Mouse (Mus musculus) gastrocnemius, postnatal 14 days (tissue): ENCODE results near the gene Rbm14. TPM values are rescaled to one million over a fixed set of nuclear protein-coding genes. Genes with fewer than 3 reads are reported as not detected.
A peak's percentile ranks its signal among the peaks of the same experiment; 100 is the strongest.
"Not testable (repeated sequence)": the region's sequence is repeated elsewhere in the genome, so short reads cannot be mapped to it uniquely, and the experiment has no call there.

Experiments used
- DNase-seq: peaks from one replicate; pipeline ENCODE4 v3.0.0; 2021; ENCODE audit warnings: mixed read lengths
- intact Hi-C: fragments of 180-260 bp; cut with DNase I; formaldehyde crosslinking; loops from one replicate; pipeline ENCODE4 v1.15.1; 2025; ENCODE audit warnings: low total_unique reads
- total RNA-seq, 2 experiments: library from RNA; stranded (reverse); gene quantifications; 2 replicates each; pipeline ENCODE4 v1.2.3; 2021

Rbm14 gene
- total RNA-seq, 2 experiments from 2014 or later: 13.6 to 13.9 TPM

GRCm38 (mm10) chr19:4760544-4760943, 50.9 kb downstream of the Rbm14 start:
- DNase-seq, intact Hi-C loops: not testable (repeated sequence)

- DNase-seq: no peak
- intact Hi-C loops: loop anchor here (10.0 kb wide), 1 partner anchor 228 kb away; no protein-coding TSS in a partner anchor
These were observed 54.5 kb downstream of the Rbm14 start for GRCm38 (mm10) chr19:4756921-4757320.

- peak; percentile 96 for DNase-seq
- intact Hi-C loops: loop anchor here (10.0 kb wide), 1 partner anchor 228 kb away; no protein-coding TSS in a partner anchor
These were observed 55.1 kb downstream of the Rbm14 start, which contains the start of gene Rbm4b for GRCm38 (mm10) chr19:4756193-4756911. TSS of gene Rbm4b (plus strand) at chr19:4756497.

GRCm38 (mm10) chr19:4755565-4756192, 55.8 kb downstream of the Rbm14 start:
- intact Hi-C loops: loop anchor here (2.0 to 10.0 kb wide), 3 partner anchors 57 to 229 kb away; no protein-coding TSS in a partner anchor
- DNase-seq: peak; percentile 90

Other genes starting within 250 kb of the Rbm14 start
- gene Lrfn4, start 196.0 kb downstream of the Rbm14 start, total RNA-seq: 1 to 10 TPM; 2.3 to 3.2 TPM
- gene Rce1, start 186.0 kb downstream of the Rbm14 start, total RNA-seq: 1 to 10 TPM; 5.8 to 7.1 TPM
- under 1 TPM; 0.12 to 0.71 TPM for gene Gm960, start 113.0 kb downstream of the Rbm14 start, total RNA-seq
- under 1 TPM; 0.23 to 0.40 TPM for gene Sptbn2, start 100.5 kb downstream of the Rbm14 start, total RNA-seq
- 1 to 10 TPM; 2.5 to 3.4 TPM for gene Rbm4b, start 55.1 kb downstream of the Rbm14 start, total RNA-seq
- 10 to 100 TPM; 32.3 to 36.9 TPM for gene Rbm4, start 17.7 kb downstream of the Rbm14 start, total RNA-seq
- 10 to 100 TPM in 1 of 2 experiments, 1 to 10 TPM in 1; 9.0 to 11.9 TPM for gene Gm21992, start within 50 bp of the Rbm14 start, total RNA-seq
- 10 to 100 TPM; 31.4 to 34.1 TPM for gene Ccs, start 27.7 kb upstream of the Rbm14 start, total RNA-seq
- gene Ccdc87, start 27.7 kb upstream of the Rbm14 start, total RNA-seq: not detected
- gene Ctsf, start 43.5 kb upstream of the Rbm14 start, total RNA-seq: 10 to 100 TPM; 29.5 to 38.2 TPM
- gene Actn3, start 66.3 kb upstream of the Rbm14 start, total RNA-seq: 1,000 to 10,000 TPM; 5,946 to 6,289 TPM
- gene Zdhhc24, start 67.0 kb upstream of the Rbm14 start, total RNA-seq: 1 to 10 TPM; 3.3 to 3.7 TPM
- 1 to 10 TPM; 3.0 to 3.1 TPM for gene Bbs1, start 95.0 kb upstream of the Rbm14 start, total RNA-seq
- gene Dpp3, start 116.7 kb upstream of the Rbm14 start, total RNA-seq: 10 to 100 TPM; 25.8 to 28.4 TPM
- gene Peli3, start 131.5 kb upstream of the Rbm14 start, total RNA-seq: under 1 TPM; 0.60 to 0.96 TPM
- 10 to 100 TPM; 51.5 to 52.3 TPM for gene Mrpl11, start 150.5 kb upstream of the Rbm14 start, total RNA-seq
- gene Npas4, start 178.7 kb upstream of the Rbm14 start, total RNA-seq: not detected
- 1 to 10 TPM; 4.9 to 6.5 TPM for gene Slc29a2, start 212.2 kb upstream of the Rbm14 start, total RNA-seq
- 10 to 100 TPM; 20.4 to 23.7 TPM for gene B4gat1, start 227.2 kb upstream of the Rbm14 start, total RNA-seq
- under 1 TPM; 0.43 to 0.89 TPM for gene AC124502.3, start 227.3 kb upstream of the Rbm14 start, total RNA-seq
- 10 to 100 TPM; 11.1 to 11.3 TPM for gene Brms1, start 229.7 kb upstream of the Rbm14 start, total RNA-seq
- 1 to 10 TPM in 1 of 2 experiments, under 1 TPM in 1; 0.55 to 1.1 TPM for gene Rin1, start 238.8 kb upstream of the Rbm14 start, total RNA-seq